Mouse (Mus musculus) splenic B cell, adult 2 months (primary cell): ENCODE measurements around the gene Nckap5.

Experiments
- DNase-seq: peaks from one replicate; pipeline ENCODE4 v3.0.0-alpha.2; 2011; ENCODE audit warnings: low read depth, low spot score
- H3K27me3 ChIP-seq: 2 replicates; pipeline ENCODE4 v1.6.1; 2012; ENCODE audit warnings: mild to moderate bottlenecking, low read length, moderate library complexity, mixed read lengths; ENCODE audit not compliant: control insufficient read depth, poor library complexity, insufficient read depth, severe bottlenecking
- H3K36me3 ChIP-seq: 2 replicates; pipeline ENCODE4 v1.6.1; 2012; ENCODE audit warnings: mild to moderate bottlenecking, low read length, moderate library complexity, mixed read lengths; ENCODE audit not compliant: control insufficient read depth, poor library complexity, insufficient read depth, severe bottlenecking

Gene Nckap5

DNA sequence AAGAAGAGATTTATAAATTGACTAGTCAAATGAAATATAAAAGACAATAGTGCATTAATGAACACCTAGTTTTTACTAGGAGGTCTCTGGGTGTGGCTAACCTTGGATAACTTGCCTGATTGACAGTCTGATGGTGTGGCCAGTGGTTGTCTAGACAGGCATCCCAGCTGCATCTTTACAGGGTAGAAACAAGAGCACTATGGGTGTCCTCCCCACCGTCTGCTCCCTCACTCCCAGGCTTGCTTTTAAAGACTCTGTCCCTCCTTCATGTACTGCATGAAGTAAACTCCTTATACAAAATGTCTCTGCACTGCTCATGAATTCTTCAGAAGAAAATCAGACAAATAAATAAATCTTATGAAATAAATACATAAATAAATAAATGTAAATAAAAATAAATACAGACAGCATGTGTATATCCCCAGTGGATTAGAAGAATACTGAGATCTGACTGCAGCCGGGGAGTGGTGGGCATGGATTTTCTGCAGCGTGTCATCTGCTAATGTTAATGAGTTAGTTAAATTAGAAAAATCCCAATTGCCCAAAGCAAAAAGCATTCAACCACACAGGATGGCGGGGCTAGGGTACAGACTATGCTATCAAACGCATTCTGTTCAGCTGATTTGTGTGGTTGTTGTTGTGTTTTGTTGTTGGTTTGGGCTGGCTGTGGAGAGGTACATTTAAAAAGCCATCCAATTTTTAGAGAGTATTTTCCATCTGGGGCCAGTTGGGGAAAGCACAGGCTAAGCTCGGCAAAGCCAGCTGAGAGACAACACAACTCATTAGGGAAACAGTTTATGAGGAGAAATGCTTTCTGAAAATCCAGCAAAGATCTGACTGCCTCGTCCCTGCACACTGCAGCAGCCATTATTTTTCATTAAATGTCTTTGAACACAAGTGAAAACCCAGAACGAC is 130.3 kb downstream of the Nckap5 start:
- Histone ChIP-seq H3K27me3 (no peaks in the 10 kb centered on the region), H3K36me3 (no peaks in the 10 kb centered on the region)
- no peak for DNase-seq

DNA sequence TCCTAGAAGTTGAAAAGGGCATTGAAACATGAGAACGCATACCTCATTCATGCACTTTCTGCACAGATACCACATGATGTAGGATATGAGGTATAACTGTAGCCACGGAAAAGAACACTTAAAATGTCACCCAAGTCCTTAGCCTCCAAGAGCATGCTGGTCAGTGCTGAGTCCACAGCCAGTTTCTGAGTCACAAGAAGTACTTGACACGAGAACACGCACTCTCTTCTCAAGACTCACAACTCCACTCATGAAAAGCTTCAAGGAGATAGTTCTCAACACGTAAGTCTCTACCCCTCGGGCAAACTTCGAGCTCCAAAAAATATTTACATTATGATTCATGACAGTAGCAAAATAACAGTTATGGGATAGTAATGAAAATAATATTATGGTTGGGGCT is 137.0 kb downstream of the Nckap5 start:
- DNase-seq: no peak
- no peaks in the 10 kb centered on the region for H3K36me3 ChIP-seq
- H3K27me3 ChIP-seq: no peaks in the 10 kb centered on the region

DNA sequence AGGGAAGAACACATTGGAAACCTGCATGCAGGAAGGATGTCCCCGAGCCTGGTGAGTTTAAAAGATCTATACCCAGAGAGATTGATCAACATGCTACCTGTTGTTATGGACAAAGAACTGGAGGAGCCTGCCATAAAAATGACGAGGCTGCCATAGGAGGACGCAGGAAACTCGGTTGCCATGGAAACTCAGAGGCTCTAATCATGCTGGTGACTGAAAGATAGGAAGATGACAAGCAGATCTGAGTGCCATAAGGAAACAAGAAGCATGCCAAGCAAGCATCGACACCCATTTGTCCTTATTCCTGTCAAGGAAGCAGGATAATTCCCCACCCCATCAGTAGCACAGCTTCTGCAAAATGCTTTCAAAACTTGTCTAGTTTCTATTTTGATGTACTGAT is 142.0 kb downstream of the Nckap5 start:
- no peak for DNase-seq
- Histone ChIP-seq H3K27me3 (no peaks in the 10 kb centered on the region), H3K36me3 (no peaks in the 10 kb centered on the region)

DNA sequence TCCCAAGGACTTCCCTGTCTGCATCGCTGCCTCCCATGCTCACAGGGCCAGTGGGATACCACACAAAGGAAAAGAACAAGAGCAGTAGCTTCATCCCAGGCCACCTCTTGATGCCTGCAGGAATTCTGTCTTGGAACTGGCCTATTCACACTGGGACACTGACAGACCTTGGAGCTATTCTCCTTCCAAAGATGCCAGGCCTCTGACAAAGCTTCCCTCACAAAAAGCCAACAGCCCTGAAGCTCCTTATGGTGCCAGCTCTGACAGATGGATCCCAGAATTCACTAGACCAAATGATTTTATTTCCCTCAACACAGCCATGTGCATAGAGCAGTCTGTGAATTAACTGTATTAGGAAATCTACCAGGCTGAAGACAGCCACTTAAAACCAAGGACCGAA is 143.9 kb downstream of the Nckap5 start:
- no peaks in the 10 kb centered on the region for H3K27me3 ChIP-seq
- no peak for DNase-seq
- no peaks in the 10 kb centered on the region for H3K36me3 ChIP-seq

DNA sequence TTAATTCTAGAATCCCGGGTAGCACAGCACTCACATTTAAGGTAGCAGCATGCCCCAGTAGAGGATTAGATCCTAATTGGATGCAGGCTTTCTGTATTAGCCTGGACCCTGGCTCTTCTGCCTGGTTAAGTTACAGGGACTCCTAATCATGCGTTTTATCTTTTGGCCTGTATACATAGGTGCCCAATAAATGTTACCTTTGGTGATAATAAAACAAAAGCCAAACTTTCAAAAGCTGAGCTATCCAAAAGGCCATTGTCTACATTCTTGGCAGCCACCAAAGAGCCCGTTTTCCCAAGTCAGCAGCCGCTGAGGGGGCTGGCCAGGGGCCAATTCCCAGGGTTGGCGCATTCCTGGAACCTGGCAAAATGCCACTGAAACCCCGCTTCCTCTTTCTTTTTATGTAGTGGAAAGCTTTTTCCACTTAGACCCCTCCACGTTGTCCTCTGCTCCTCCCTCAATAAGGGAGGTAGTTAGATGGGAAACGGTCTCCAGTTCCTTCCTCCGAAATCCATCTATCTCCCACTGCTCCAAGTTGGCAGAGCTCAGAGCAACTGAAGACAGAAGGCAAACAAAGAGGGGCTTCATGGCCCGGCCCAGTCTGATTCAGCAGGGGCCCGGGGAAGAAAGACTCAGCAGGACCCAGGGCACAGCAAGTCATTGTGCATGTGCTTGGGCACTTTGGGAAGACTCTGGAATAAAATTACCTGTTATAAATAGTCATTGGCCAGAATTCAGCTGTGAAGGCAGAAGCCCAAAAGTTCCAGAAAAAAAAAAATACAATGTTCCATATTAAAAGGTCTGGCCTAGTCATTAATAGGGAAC is 146.8 kb downstream of the Nckap5 start:
- no peak for DNase-seq
- Histone ChIP-seq H3K36me3 (no peaks in the 10 kb centered on the region), H3K27me3 (no peaks in the 10 kb centered on the region)

DNA sequence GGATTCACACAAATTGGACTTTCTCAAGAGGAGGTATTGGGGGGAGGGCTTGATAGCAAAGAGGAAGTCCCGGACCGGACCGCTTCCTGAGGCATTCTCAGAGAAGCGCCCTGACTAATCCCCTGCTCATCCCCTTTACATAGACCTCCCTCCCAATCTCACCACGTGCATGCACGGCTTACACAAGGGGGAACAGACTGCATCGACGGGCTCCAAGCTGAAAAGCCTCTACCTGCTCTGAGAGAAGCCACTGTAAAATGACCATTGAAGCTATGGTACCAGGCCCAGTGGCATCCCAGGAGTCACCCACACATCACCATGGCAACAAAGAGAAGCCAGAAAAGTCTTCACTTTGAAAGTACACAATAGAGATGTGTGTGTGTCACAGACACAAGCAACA is 148.8 kb downstream of the Nckap5 start:
- no peaks in the 10 kb centered on the region for H3K27me3 ChIP-seq
- H3K36me3 ChIP-seq: no peaks in the 10 kb centered on the region
- DNase-seq: no peak

DNA sequence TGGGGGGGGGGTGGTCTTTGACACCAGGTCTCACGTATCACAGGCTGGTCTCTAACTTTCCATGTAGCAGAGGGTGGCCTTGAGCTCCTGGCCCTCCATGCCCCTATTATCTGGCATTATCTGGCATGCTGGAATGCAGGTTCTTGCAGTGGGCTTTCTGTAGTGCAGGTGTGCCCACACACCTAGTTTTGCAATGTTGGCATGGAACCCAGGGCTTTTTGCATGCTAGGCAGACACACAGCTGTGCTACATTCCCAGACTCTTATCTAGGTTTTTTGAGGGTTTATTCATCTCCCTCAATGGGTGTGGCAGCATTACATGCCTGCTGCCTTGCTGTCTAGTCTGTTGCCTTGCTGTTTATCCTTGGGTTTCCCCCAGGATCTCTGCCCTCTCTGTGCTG is 151.3 kb downstream of the Nckap5 start:
- no peak for DNase-seq
- Histone ChIP-seq H3K27me3 (no peaks in the 10 kb centered on the region), H3K36me3 (no peaks in the 10 kb centered on the region)

DNA sequence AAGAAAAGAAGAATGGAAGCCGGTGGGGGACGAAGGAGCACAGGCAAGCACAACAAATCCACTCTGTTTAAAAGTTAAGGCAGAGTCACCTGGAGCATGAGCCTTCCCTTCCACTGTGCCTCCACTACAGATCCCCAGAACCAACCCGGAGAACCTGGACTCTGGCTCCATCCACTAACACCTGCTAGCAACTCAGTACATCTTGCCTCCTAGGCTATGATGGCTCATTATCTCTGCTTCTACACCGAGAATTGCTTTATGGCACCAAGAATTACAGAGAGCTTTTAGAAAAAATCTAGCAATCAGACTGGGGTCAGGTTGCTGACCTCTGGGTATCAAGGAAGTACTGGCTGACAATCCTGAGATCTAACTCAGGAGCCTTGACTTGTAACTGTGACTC is 153.3 kb downstream of the Nckap5 start:
- DNase-seq: no peak
- Histone ChIP-seq H3K27me3 (no peaks in the 10 kb centered on the region), H3K36me3 (no peaks in the 10 kb centered on the region)

DNA sequence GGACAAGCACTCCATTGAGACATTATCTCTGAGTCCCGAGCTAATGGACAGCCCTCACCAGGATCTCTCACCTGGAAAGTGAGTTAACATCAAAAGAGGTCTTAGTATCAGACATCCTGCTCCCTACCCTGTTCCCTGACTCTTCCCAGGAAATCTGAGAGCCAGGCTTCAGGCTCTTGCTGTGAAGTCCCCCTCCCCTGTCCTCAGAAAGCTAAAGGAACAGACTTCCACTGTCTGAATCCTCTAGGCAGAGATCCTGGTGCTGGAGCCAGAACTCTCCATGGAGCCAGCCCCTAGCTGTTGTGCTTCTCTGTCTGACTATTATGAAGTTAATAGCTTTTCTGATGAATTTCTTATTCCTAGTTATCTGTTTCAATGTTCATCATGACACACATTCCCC is 153.8 kb downstream of the Nckap5 start:
- H3K27me3 ChIP-seq: no peaks in the 10 kb centered on the region
- H3K36me3 ChIP-seq: no peaks in the 10 kb centered on the region
- no peak for DNase-seq

DNA sequence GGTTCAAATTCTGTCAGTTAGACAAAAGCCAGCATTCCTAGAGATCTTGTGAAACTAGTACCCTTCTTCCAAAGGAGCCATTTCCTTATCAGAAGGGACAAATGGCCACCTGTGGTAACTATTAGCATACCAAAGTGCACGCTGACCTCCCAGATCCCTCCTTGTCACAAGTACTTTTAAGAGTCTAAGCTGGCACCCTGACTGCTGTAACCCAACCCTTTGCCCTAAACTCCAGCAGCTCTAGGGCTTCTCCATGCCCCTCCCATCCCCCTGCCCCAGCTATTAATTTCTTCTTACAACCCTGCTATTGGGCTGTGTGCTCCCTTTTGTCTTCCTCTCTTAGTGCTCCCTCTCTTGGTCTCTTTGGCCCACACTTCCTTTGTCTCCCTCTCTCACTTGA is 155.5 kb downstream of the Nckap5 start:
- no peak for DNase-seq
- Histone ChIP-seq H3K36me3 (no peaks in the 10 kb centered on the region), H3K27me3 (no peaks in the 10 kb centered on the region)

DNA sequence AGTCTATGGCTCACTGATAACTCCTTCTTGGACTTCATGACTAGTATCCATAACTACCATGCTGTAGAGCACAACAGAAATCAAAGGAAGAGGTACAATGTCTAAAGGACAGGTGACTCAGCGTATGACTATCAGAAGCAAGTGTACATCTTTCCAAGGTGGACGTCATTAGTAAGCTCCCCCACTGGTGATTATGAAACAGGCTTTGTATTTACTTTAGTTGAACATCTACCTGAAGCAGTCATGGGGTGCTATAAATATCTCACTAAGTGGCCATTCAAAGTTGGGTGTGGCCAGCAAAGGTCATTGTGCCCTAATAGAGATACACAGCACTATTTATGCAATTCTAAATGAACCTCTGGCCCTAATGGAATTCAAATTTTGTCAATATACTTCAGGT is 157.4 kb downstream of the Nckap5 start:
- DNase-seq: no peak
- H3K27me3 ChIP-seq: no peaks in the 10 kb centered on the region
- no peaks in the 10 kb centered on the region for H3K36me3 ChIP-seq

DNA sequence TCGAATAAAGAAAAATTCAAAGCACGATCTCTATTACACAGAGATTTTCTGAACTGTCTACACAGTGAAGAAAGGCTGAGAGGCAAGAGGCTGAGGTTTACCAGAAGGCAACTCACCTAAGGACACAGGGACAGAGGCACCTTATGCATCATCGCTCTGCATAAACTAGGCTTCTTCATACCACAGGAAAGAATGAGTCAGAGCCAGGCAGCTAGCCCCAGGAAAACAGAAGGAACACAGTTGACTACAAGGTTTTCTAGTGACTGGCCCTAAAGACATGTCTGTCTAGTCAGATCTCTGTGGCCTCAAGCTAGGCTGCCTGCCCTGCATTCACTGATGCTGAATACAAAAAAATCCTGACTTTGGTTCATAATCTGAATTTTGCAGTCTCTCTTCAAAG is 160.1 kb downstream of the Nckap5 start:
- DNase-seq: no peak
- Histone ChIP-seq H3K36me3 (no peaks in the 10 kb centered on the region), H3K27me3 (no peaks in the 10 kb centered on the region)

DNA sequence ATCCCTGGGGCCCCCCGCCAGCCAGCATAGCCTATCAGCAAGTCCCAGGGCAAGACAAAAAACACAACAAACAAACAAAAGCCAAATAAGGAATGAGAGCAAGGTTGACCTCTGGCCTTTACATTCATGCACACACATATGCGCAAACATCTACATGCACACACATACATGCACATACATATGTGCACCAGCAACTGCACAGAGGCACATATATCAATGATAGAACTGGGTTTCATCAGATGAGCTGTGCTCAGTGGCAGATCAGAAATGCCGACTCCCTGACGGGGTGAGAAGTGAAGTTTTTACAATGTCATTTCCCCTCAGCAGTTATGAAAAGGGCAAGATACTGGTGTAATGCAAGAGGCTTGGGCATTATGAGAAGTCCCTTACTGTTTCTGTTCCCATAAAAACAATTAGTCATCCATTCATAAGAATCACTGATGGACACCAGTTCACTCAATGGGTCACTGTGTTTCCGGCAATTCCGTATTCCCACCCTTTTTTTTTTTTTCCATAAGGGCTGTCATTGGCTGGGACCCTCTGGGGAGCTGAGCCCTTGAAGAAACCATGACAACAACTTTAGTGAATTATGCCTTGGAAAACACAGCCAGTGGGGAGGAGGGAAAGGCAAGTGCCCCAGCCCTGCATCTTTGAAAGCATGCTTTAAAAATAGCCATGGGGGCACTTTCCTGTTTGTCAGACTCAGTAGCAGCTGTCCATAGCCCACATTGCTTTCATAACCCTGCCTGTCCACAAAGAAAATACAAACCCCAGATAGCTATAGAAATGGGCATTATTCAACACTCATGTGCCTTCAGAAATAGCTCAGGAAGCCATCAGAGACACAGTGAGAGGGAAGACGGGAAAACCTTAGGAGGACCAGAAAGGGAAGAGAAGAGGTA is 170.2 kb downstream of the Nckap5 start:
- no peak for DNase-seq
- Histone ChIP-seq H3K27me3 (no peaks in the 10 kb centered on the region), H3K36me3 (no peaks in the 10 kb centered on the region)

DNA sequence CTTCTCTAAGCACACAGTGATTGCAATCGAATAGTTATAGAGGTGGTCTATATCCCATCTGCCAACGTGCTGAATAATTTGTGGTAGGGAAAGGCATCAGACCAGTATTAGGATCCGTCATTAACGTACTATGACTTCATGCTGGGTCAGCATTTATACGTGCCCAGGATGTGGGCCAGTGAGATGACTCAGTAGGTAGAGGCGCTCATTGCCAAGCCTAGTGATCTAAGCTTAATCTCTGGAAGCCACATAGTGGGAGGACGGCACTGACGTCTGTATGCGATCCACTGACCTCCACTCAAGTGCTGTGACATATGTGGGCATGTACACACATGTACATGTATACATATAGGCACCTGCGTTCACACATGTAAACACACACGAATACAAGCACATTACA is 171.9 kb downstream of the Nckap5 start:
- Histone ChIP-seq H3K27me3 (no peaks in the 10 kb centered on the region), H3K36me3 (no peaks in the 10 kb centered on the region)
- no peak for DNase-seq
